Mouse (Mus musculus) MEL (cell line): ENCODE data around the gene Chid1. TPM values are rescaled to one million over a fixed set of nuclear protein-coding genes. Genes with fewer than 3 reads are reported as not detected.

Experiments used
- DNase-seq: peaks from one replicate; pipeline ENCODE4 v3.0.0; 2011; ENCODE audit warnings: low read depth, low spot score
- H3K27ac ChIP-seq: 2 replicates; pipeline ENCODE4 v1.5.1; 2012; ENCODE audit warnings: low read depth, mild to moderate bottlenecking, control low read depth, low read length, moderate library complexity; ENCODE audit not compliant: control insufficient read depth
- H3K27me3 ChIP-seq, 2 experiments: fragments of 150-350 bp in 1 of 2; sonication (generic) in 1 of 2; 2 replicates each; pipeline ENCODE4 v1.6.1; 2012; ENCODE audit warnings: low read length in 2 of 2, mild to moderate bottlenecking in 2 of 2, improper control_type of control experiment in 1 of 2, moderate library complexity in 1 of 2; ENCODE audit not compliant: insufficient read depth in 2 of 2, control insufficient read depth in 1 of 2
- H3K36me3 ChIP-seq, 2 experiments: 2 replicates each; pipeline ENCODE4 v1.6.1; 2012 to 2014; ENCODE audit warnings: low read length in 2 of 2, improper control_type of control experiment in 1 of 2, inconsistent platforms in 1 of 2, mild to moderate bottlenecking in 1 of 2; ENCODE audit not compliant: insufficient read depth in 2 of 2, control insufficient read depth in 1 of 2
- H3K4me1 ChIP-seq, 2 experiments: fragments of 150-350 bp in 1 of 2; sonication (generic) in 1 of 2; 2 replicates each; pipeline ENCODE4 v1.6.1; 2012; ENCODE audit warnings: low read length in 2 of 2, improper control_type of control experiment in 1 of 2, mild to moderate bottlenecking in 1 of 2; ENCODE audit not compliant: insufficient read depth in 2 of 2, control insufficient read depth in 1 of 2
- H3K4me3 ChIP-seq, 2 experiments: fragments of 150-350 bp in 1 of 2; sonication (generic) in 1 of 2; 2 replicates each; pipeline ENCODE4 v1.5.1; 2012; ENCODE audit warnings: low read depth in 2 of 2, low read length in 2 of 2, mild to moderate bottlenecking in 2 of 2, moderate library complexity in 2 of 2, control low read depth in 1 of 2, improper control_type of control experiment in 1 of 2; ENCODE audit not compliant: control insufficient read depth in 1 of 2, insufficient read depth in 1 of 2
- H3K79me2 ChIP-seq: 2 replicates; pipeline ENCODE4 v1.6.1; 2012; ENCODE audit warnings: mild to moderate bottlenecking, low read length, moderate library complexity; ENCODE audit not compliant: control insufficient read depth, poor library complexity, insufficient read depth
- H3K9ac ChIP-seq: 2 replicates; pipeline ENCODE4 v1.6.1; 2012; ENCODE audit warnings: low read depth, mild to moderate bottlenecking, control low read depth, low read length, moderate library complexity; ENCODE audit not compliant: control insufficient read depth, poor library complexity, severe bottlenecking
- H3K9me3 ChIP-seq: fragments of 150-350 bp; sonication (generic); replicated peaks from 2 replicates; pipeline ENCODE4 v1.6.1; 2012; ENCODE audit warnings: mild to moderate bottlenecking, low read length, improper control_type of control experiment, moderate library complexity; ENCODE audit not compliant: insufficient read depth
- BHLHE40 ChIP-seq: IDR thresholded peaks from 2 replicates; pipeline ENCODE4 v1.6.1; 2012; ENCODE audit warnings: low read depth, mild to moderate bottlenecking, inconsistent platforms, low read length, improper control_type of control experiment, borderline replicate concordance
- E2F4 ChIP-seq: IDR thresholded peaks from 2 replicates; pipeline ENCODE4 v1.6.1; 2011; ENCODE audit warnings: low read depth, low read length, improper control_type of control experiment, borderline replicate concordance
- ELF1 ChIP-seq: IDR thresholded peaks from 2 replicates; pipeline ENCODE4 v1.6.1; 2014; ENCODE audit warnings: low read depth, mild to moderate bottlenecking, inconsistent platforms, low read length, improper control_type of control experiment, moderate library complexity
- EP300 ChIP-seq, 2 experiments: IDR thresholded peaks; 2 replicates each; pipeline ENCODE4 v1.6.1; 2011; ENCODE audit warnings: improper control_type of control experiment in 2 of 2, low read length in 2 of 2, low read depth in 1 of 2, mild to moderate bottlenecking in 1 of 2
- ETS1 ChIP-seq: IDR thresholded peaks from 2 replicates; pipeline ENCODE4 v1.6.1; 2012; ENCODE audit warnings: low read depth, mild to moderate bottlenecking, inconsistent platforms, low read length, improper control_type of control experiment, moderate library complexity
- JUND ChIP-seq: IDR thresholded peaks from 2 replicates; pipeline ENCODE4 v1.6.1; 2011; ENCODE audit warnings: low read depth, mild to moderate bottlenecking, improper control_type of control experiment, low read length
- MAFK ChIP-seq: IDR thresholded peaks from 2 replicates; pipeline ENCODE4 v1.6.1; 2011; ENCODE audit warnings: low read depth, mild to moderate bottlenecking, low read length, improper control_type of control experiment, borderline replicate concordance
- MAX ChIP-seq: IDR thresholded peaks from 2 replicates; pipeline ENCODE4 v1.6.1; 2011; ENCODE audit warnings: low read length, improper control_type of control experiment
- MAZ ChIP-seq: IDR thresholded peaks from 2 replicates; pipeline ENCODE4 v1.6.1; 2012; ENCODE audit warnings: low read depth, mild to moderate bottlenecking, inconsistent platforms, low read length, improper control_type of control experiment
- MEF2A ChIP-seq: IDR thresholded peaks from 2 replicates; pipeline ENCODE4 v1.6.1; 2014; ENCODE audit warnings: low read depth, mild to moderate bottlenecking, inconsistent platforms, low read length, improper control_type of control experiment; ENCODE audit not compliant: poor library complexity, insufficient replicate concordance, severe bottlenecking; ENCODE audit errors: extremely low read depth
- MXI1 ChIP-seq: IDR thresholded peaks from 2 replicates; pipeline ENCODE4 v1.6.1; 2011; ENCODE audit warnings: mild to moderate bottlenecking, low read depth, low read length, improper control_type of control experiment
- MYB ChIP-seq: IDR thresholded peaks from 2 replicates; pipeline ENCODE4 v1.6.1; 2011; ENCODE audit warnings: mild to moderate bottlenecking, low read depth, low read length, improper control_type of control experiment
- NELFE ChIP-seq: IDR thresholded peaks from 2 replicates; pipeline ENCODE4 v1.6.1; 2011; ENCODE audit warnings: low read depth, low read length, improper control_type of control experiment
- POLR2AphosphoS2 ChIP-seq: IDR thresholded peaks from 2 replicates; pipeline ENCODE4 v1.6.1; 2011; ENCODE audit warnings: low read length, improper control_type of control experiment
- POLR2AphosphoS5 ChIP-seq: IDR thresholded peaks from 2 replicates; pipeline ENCODE4 v1.6.1; 2012; ENCODE audit warnings: low read depth, borderline replicate concordance, mild to moderate bottlenecking, inconsistent platforms, low read length, moderate library complexity, mixed read lengths
- RAD21 ChIP-seq: IDR thresholded peaks from 2 replicates; pipeline ENCODE4 v1.6.1; 2011; ENCODE audit warnings: mild to moderate bottlenecking, low read depth, low read length, improper control_type of control experiment
- SIN3A ChIP-seq: IDR thresholded peaks from 2 replicates; pipeline ENCODE4 v1.6.1; 2012; ENCODE audit warnings: low read length, improper control_type of control experiment, inconsistent platforms
- SMC3 ChIP-seq: IDR thresholded peaks from 2 replicates; pipeline ENCODE4 v1.6.1; 2011; ENCODE audit warnings: low read depth, low read length, improper control_type of control experiment
- TAL1 ChIP-seq: IDR thresholded peaks from 2 replicates; pipeline ENCODE4 v1.6.1; 2012; ENCODE audit warnings: mild to moderate bottlenecking, inconsistent platforms, low read length, moderate library complexity, mixed read lengths
- TBP ChIP-seq: IDR thresholded peaks from 2 replicates; pipeline ENCODE4 v1.8.0; 2011; ENCODE audit warnings: low read depth, low read length, improper control_type of control experiment
- TCF12 ChIP-seq: IDR thresholded peaks from 2 replicates; pipeline ENCODE4 v1.6.1; 2014; ENCODE audit warnings: low read depth, mild to moderate bottlenecking, inconsistent platforms, low read length, improper control_type of control experiment, moderate library complexity
- polyA plus RNA-seq, 2 experiments: library from polyadenylated mRNA; stranded (reverse) in 1 of 2; unstranded in 1 of 2; fragments of >175 nt in 1 of 2; fragments of >200 nt in 1 of 2; gene quantifications; 2 replicates each; pipeline versions ENCODE4 v1.2.1 to v1.2.4; 2012; ENCODE audit warnings: low replicate concordance in 2 of 2, low read depth in 1 of 2; ENCODE audit not compliant: insufficient read length in 2 of 2, insufficient read depth in 1 of 2, missing spikeins in 1 of 2
- total RNA-seq: library from RNA; depleted of rRNA; stranded (reverse); fragments of 300-350 nt; gene quantifications from 2 replicates; pipeline ENCODE4 v1.2.3, GENCODE M21; 2012

Chid1 gene
- total and polyA plus RNA-seq, 3 experiments, result 36.1 to 46.7 TPM; not detected in 1

- Histone ChIP-seq H3K9me3 (no peaks in the 10 kb centered on the region), H3K36me3 (no peaks in the 10 kb centered on the region), H3K79me2 (peaks cover 2% of the 10 kb centered on the region; the same call in 1 of the 2 replicates), H3K4me3 (no peak overlapping the region), H3K27ac (no peak overlapping the region), H3K9ac (no peak overlapping the region), H3K27me3 (no peaks in the 10 kb centered on the region), H3K4me1 (no peaks in the 10 kb centered on the region)
- DNase-seq, result no peak
- TF ChIP-seq MAX (no peak), TBP (no peak), SIN3A (no peak), TCF12 (no peak), ELF1 (no peak), MAFK (no peak)
Measured at GRCm38 (mm10) chr7:141485606-141486005, 54.1 kb downstream of the Chid1 start.

GRCm38 (mm10) chr7:141485186-141485585, 54.5 kb downstream of the Chid1 start:
- Histone ChIP-seq H3K36me3 (no peaks in the 10 kb centered on the region), H3K9ac (no peak overlapping the region), H3K27ac (no peak overlapping the region), H3K4me1 (no peaks in the 10 kb centered on the region), H3K79me2 (peaks cover 2% of the 10 kb centered on the region; the same call in 1 of the 2 replicates), H3K27me3 (no peaks in the 10 kb centered on the region), H3K4me3 (no peak overlapping the region), H3K9me3 (no peaks in the 10 kb centered on the region)
- TF ChIP-seq MAZ, result no peak
- TF ChIP-seq MXI1, result no peak
- TF ChIP-seq TBP, result no peak
- no peak for TF ChIP-seq RAD21
- TF ChIP-seq NELFE, result no peak
- TF ChIP-seq TAL1, result no peak
- TF ChIP-seq MEF2A, result no peak
- no peak for TF ChIP-seq POLR2AphosphoS5
- TF ChIP-seq MYB, result no peak
- TF ChIP-seq POLR2AphosphoS2, result no peak
- TF ChIP-seq ETS1, result no peak
- TF ChIP-seq BHLHE40, result no peak
- TF ChIP-seq E2F4, result no peak
- no peak for TF ChIP-seq EP300 (IDR thresholded peaks at IDR 0.05; ENCODE audit: low read depth in 1 of 2, low read length in 2 of 2)
- no peak for TF ChIP-seq SMC3
- TF ChIP-seq JUND, result no peak
- DNase-seq, result no peak
